Mouse (Mus musculus): ENCODE measurements at regions not wholly inside any gene's neighbourhood (a gene's known extent, or its start where the extent isn't known, plus 50 kb on each side); places are given as distances from the start of the nearest gene placed in this dataset.
"Not testable (repeated sequence)": the region's sequence is repeated elsewhere in the genome, so short reads cannot be mapped to it uniquely, and the experiment has no call there.

DNA sequence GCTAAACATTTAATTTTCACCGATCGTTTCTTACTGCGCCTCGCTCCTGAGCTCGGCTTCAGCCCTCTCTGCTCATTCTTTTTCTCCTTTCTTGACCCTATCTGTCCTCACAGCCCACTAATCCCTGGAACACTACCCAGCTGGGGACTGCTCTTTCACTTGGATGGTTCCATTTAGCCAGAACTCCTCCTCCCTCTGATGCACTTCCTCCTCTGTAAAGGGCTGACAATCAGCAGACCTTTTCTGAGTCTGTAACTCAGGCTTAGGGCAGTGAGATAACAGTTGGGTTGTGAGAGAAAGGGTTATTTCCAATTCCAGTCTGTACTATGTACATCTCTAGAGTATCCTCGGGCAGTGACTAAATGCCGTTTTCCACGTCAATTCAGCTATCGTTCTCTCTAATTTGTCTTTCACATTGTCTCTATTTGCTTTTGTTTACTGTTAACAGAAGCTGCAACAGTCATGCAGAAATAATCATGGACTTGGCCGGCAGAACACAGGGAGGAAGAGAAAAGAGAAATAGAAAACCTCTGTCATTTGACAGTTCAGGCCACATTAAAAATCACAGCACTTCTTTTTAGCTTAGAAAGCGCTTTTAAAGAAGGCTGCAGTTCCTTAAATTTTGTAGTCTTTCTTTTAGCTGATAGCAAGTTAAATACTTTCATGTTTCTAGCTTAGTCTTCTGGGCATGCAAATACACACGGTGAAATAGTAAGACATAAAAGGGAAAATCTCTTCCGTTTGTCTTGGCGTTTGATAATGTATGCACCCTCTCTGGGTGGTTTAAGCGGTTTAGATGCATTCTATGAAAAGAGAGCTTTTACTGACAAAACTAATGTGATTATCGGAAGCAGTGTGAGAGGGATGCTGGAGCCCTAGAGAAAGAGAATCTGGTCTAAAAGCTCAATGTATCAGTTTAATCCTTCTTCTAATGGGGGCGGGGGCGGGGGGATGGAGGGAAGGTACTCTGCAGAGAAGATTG lies 94.7 kb upstream of the Fam181b start:
- in situ Hi-C loops (cut with MboI, MseI): no loop called here

DNA sequence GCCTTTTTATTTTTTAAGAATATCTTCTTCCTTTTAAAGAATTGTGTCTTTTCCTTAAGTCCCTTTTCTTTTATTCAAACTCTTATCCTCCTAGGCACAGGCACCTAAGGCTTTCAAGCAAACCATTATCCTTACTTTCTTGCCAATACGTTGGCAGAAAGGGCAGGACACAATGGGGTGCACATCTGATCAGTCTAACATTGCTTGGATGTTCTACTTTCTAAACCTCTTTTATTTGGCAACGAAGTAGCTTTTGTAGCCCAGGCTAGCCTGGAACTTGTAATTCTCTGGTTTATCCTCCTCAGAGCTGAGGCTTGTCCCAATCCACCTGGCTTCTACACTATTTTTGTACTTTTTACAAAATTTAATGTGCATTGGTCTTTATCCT lies 94.0 kb upstream of the Fam181b start:
- in situ Hi-C loops (cut with MboI, MseI): no loop called here

DNA sequence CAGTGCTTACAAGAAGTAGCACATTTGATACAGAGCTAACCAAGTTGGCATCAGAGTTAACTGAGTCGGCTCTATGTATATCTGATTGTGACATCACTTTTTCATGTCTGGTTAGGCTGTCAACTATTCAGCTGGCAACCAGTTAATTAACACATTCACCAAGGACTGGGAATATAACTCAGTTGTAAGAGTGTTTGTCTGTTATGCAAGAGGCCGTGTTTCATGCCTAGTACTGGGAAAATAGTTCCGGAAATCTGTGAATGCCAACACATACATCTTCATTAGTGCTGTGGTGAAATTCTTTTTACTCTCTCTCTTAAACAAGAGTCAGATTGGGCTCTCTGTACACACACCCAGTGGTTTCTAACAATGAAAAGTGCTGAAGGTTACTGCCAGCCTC lies 80.8 kb upstream of the Fam181b start:
- in situ Hi-C loops (cut with MboI, MseI): loop anchor here (10.0 kb wide), 1 partner anchor 1304 kb away; no protein-coding TSS in a partner anchor

DNA sequence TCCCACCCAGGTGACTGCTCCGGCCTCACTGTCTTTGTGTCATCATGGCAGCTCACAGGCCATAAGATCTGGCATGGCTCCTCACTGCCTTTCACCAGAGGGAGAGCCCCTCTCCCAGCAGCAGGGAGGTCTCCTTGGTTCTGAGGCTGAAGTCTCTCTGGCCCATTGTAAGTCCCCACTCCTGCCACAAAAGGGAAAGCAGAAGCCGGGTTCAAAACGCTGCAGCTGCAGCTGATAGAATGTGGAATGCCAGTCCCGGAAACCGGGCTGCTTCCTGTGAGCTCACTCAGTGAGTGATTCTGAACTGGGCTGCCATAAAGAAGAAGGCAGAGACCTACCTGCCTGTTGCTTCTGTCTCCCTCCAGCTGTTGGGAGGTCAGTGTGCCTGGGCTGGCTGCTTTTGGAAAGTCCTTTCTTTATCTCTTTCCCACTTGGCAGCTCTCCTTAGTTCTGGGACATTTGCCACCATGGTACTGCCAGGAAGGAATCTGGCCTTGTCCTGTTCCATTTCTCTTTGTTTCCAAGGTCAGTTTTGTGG lies 72.9 kb upstream of the Fam181b start:
- in situ Hi-C loops (cut with MboI, MseI): not testable (repeated sequence)

DNA sequence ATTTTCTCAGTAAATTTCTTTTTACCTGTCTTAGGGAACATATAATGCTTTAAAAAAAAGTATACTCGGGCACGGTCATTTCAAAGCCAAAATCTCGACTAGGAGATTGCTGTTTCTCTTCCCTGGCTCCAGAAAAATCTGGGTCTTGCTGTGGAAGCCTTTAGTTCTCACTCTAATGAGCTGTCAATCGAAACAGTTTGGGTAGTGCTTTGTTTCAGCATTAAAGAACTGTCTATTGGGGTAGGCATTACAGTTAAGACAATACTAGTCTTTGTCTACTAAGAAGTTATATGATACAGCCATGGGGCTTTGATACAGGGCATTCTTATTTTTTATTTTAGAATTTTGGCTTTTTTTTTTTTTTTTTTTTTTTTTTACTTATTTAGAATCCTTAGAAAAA lies 71.9 kb upstream of the Fam181b start:
- in situ Hi-C loops (cut with MboI, MseI): no loop called here

DNA sequence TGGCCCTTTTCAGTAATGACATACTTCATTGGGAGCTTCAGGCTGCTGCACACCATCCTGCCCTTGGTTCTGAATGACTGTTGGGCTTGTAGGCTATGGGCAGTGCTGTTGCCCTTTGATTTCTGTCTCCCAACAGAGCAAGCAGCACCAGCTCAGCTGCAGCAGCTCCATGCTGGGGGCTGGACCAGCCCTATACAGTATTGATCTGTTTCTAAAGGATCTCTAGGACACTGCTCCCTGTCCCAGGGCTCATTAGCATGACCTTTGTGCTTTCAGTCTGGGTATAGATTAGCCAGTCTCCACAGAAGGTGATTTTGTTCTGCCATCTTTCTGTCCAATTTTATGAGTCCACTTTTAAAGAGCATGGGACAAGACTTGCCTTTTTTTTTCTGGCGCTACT lies 60.3 kb upstream of the Fam181b start:
- in situ Hi-C loops (cut with MboI, MseI): no loop called here

DNA sequence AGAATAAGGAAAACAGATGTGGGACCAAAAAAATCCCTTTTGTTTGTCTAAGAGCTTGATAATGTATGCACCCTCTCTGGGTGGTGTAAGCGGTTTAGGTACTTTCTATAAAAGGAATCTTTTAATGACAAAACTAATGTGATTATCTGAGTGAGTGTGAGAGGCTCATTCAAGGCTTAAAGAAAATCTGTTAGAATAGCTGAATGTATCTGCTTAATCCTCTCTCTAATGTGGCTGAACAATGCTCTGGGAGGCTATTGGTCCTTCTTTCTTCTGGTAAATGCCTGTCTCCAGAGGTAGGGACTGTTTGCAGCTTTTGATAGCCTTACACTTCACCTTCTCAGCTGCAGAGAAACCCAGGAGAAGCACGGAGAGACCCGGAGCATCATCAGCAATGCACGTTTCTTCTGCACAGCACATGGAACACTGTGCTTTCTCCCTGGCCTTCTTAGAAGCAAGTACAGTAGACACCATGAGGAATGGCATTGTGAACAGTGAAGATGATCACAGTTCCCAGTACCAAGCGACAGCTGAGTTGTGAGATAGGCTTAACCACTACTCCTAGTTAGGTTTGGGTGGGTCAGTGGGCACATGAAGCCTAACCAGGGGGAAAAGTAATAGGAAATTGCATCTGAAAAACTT lies 56.1 kb upstream of the Fam181b start:
- in situ Hi-C loops (cut with MboI, MseI): no loop called here

DNA sequence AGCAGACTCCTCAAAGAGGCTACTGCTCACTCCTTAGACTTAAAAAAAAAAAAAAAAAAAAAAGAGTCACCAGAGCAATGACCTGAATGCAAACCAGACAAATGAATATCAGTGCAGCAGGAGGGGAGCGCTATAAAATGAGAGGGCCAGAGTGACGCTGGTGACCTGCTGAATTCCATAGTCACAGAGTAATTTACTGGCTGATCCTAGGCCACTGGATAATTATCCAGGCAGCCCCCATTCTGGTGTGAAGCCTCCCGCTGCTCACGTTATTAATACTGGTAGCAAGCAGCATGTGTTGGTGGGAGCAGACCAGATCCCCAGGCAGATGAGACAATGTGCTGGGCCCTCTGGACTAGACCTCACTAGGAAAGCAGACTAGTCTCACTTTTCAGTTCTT lies 53.4 kb upstream of the Fam181b start:
- in situ Hi-C loops (cut with MboI, MseI): no loop called here

Measured in T-helper 2 cell (primary cell).